Mouse (Mus musculus) forebrain, embryonic 14.5 days (tissue): Measurements from ENCODE around the gene Aurkb. TPM values are rescaled to one million over a fixed set of nuclear protein-coding genes. Genes with fewer than 3 reads are reported as not detected.
A peak's percentile ranks its signal among the peaks of the same experiment; 100 is the strongest.

Source experiments
- ATAC-seq: fragments of 200-750 bp; cut with Nextera tagmentation; 2 replicates; pipeline ENCODE4 v1.8.0; 2017; ENCODE audit warnings: mild to moderate bottlenecking, moderate library complexity
- DNase-seq: peaks from one replicate; pipeline ENCODE4 v3.0.0-alpha.2; 2015; ENCODE audit warnings: low spot score
- H3K27ac ChIP-seq: fragments of 300-500 bp; sonication (generic); 2 replicates; pipeline ENCODE4 v1.5.1; 2014; ENCODE audit warnings: low read depth, mild to moderate bottlenecking, control low read depth, low read length, moderate library complexity
- H3K27me3 ChIP-seq: fragments of 300-500 bp; sonication (generic); replicated peaks from 2 replicates; pipeline ENCODE4 v1.6.1; 2014; ENCODE audit warnings: low read length, control low read depth, mixed read lengths; ENCODE audit not compliant: control insufficient read depth, insufficient read depth
- H3K36me3 ChIP-seq: fragments of 300-500 bp; sonication (generic); 2 replicates; pipeline ENCODE4 v1.6.1; 2014; ENCODE audit warnings: low read length, control low read depth; ENCODE audit not compliant: control insufficient read depth, insufficient read depth
- H3K4me1 ChIP-seq: fragments of 300-500 bp; sonication (generic); 2 replicates; pipeline ENCODE4 v1.6.1; 2014; ENCODE audit warnings: antibody characterized with exemption, low read length, control low read depth; ENCODE audit not compliant: control insufficient read depth, insufficient read depth
- H3K4me2 ChIP-seq: fragments of 300-500 bp; sonication (generic); 2 replicates; pipeline ENCODE4 v1.6.1; 2014; ENCODE audit warnings: mild to moderate bottlenecking, control low read depth, low read length
- H3K4me3 ChIP-seq: fragments of 300-500 bp; sonication (generic); 2 replicates; pipeline ENCODE4 v1.5.1; 2014; ENCODE audit warnings: low read depth, low read length, control low read depth
- H3K9ac ChIP-seq: fragments of 300-500 bp; sonication (generic); 2 replicates; pipeline ENCODE4 v1.6.1; 2014; ENCODE audit warnings: mild to moderate bottlenecking, low read length, control low read depth, moderate library complexity
- H3K9me3 ChIP-seq: fragments of 300-500 bp; sonication (generic); replicated peaks from 2 replicates; pipeline ENCODE4 v1.6.1; 2016; ENCODE audit warnings: low read length, control low read depth, mixed read lengths; ENCODE audit not compliant: control insufficient read depth
- WGBS: fragments of 180-500 bp; shearing (Covaris S2); extraction: QIAGEN DNeasy Blood & Tissue Kit; methylation state at CpG from one replicate; pipeline ENCODE4 v1.1.7; 2014; 5-methylcytosine and 5-hydroxymethylcytosine counted together
- polyA plus RNA-seq: library from polyadenylated mRNA; unstranded; fragments of >200 nt; fragmentation: Nextera tagmentation; extraction: Ambion mirVana; gene quantifications from 2 replicates; pipeline ENCODE4 v1.2.1, GENCODE M21; 2014

Aurkb gene
- polyA plus RNA-seq, 1 experiment from 2014 or later = 74.0 TPM

- 90% methylated on average over 9 of the region's 9 CpGs for WGBS
- no peak overlapping the region for H3K4me3 ChIP-seq
- H3K36me3 ChIP-seq = peaks cover 74% of the 10 kb centered on the region
- H3K27ac ChIP-seq = no peak overlapping the region
- H3K27me3 ChIP-seq = no peaks in the 10 kb centered on the region
- ATAC-seq (no peak), DNase-seq (no peak)
- H3K4me1 ChIP-seq = peaks cover 1% of the 10 kb centered on the region; the same call in 1 of the 2 replicates
- no peak overlapping the region for H3K4me2 ChIP-seq
- H3K9ac ChIP-seq = no peak overlapping the region
- no peaks in the 10 kb centered on the region for H3K9me3 ChIP-seq
Observed at GRCm38 (mm10) chr11:69033552-69033951, 11.9 kb upstream of the Aurkb start.

- no peak overlapping the region for H3K4me2 ChIP-seq
- whole genome bisulfite sequencing = 100% methylated on average over 3 of the region's 3 CpGs
- peaks cover 11% of the 10 kb centered on the region; the same call in 1 of the 2 replicates for H3K4me1 ChIP-seq
- H3K4me3 ChIP-seq = no peak overlapping the region
- H3K27me3 ChIP-seq = no peaks in the 10 kb centered on the region
- H3K9ac ChIP-seq = no peak overlapping the region
- H3K36me3 ChIP-seq = peaks cover 64% of the 10 kb centered on the region
- no peak overlapping the region for H3K27ac ChIP-seq
- H3K9me3 ChIP-seq = no peaks in the 10 kb centered on the region
- DNase-seq (no peak), ATAC-seq (no peak)
Observed at GRCm38 (mm10) chr11:69034585-69034984, 10.9 kb upstream of the Aurkb start.

GRCm38 (mm10) chr11:69035411-69035810 lies 10.0 kb upstream of the Aurkb start:
- peaks cover 55% of the 10 kb centered on the region for H3K36me3 ChIP-seq
- H3K4me3 ChIP-seq = no peak overlapping the region
- H3K4me2 ChIP-seq = peak overlapping the region; percentile 23; the same call in 1 of the 2 replicates

GRCm38 (mm10) chr11:69035849-69036248 lies 9.6 kb upstream of the Aurkb start:
- H3K9me3 ChIP-seq = no peaks in the 10 kb centered on the region
- peak; percentile 37 for ATAC-seq
- peak overlapping the region; percentile 58 for H3K4me2 ChIP-seq
- peaks cover 11% of the 10 kb centered on the region; the same call in 1 of the 2 replicates for H3K4me1 ChIP-seq
- no peak overlapping the region for H3K4me3 ChIP-seq
- H3K36me3 ChIP-seq = peaks cover 51% of the 10 kb centered on the region
- H3K27ac ChIP-seq = 0 out of 2 replicates have a peak overlapping the region, but pooled peaks have one; percentile 28
- no peaks in the 10 kb centered on the region for H3K27me3 ChIP-seq
- 3% methylated on average over 8 of the region's 8 CpGs for WGBS
- H3K9ac ChIP-seq = no peak overlapping the region
- DNase-seq = peak; percentile 90

More at GRCm38 (mm10) chr11:69035411-69035810, 10.0 kb upstream of the Aurkb start:
- no peak for DNase-seq
- Histone ChIP-seq H3K27me3 (no peaks in the 10 kb centered on the region), H3K27ac (0 out of 2 replicates have a peak overlapping the region, but pooled peaks have one; percentile 28), H3K9ac (no peak overlapping the region), H3K4me1 (peaks cover 11% of the 10 kb centered on the region; the same call in 1 of the 2 replicates), H3K9me3 (no peaks in the 10 kb centered on the region)
- no peak for ATAC-seq
- 80% methylated on average over 9 of the region's 9 CpGs for WGBS

- WGBS = 10% methylated on average over 20 of the region's 20 CpGs
Observed at GRCm38 (mm10) chr11:69036486-69037230, 8.8 kb upstream of the Aurkb start.

GRCm38 (mm10) chr11:69037231-69038061 lies 8.0 kb upstream of the Aurkb start:
- under 1% methylated on average over 34 of the region's 34 CpGs for WGBS

More at GRCm38 (mm10) chr11:69036486-69037230, 8.8 kb upstream of the Aurkb start:
- peak; percentile 92 for DNase-seq
- Histone ChIP-seq H3K4me3 (peak overlapping the region; percentile 67), H3K27ac (peak overlapping the region; percentile 59; the same call in 1 of the 2 replicates), H3K36me3 (peaks cover 43% of the 10 kb centered on the region), H3K4me2 (peak overlapping the region; percentile 58), H3K9me3 (no peaks in the 10 kb centered on the region), H3K4me1 (peaks cover 11% of the 10 kb centered on the region; the same call in 1 of the 2 replicates), H3K27me3 (no peaks in the 10 kb centered on the region), H3K9ac (peak overlapping the region; percentile 75)
- ATAC-seq = no peak

GRCm38 (mm10) chr11:69038173-69038572 lies 7.3 kb upstream of the Aurkb start:
- DNase-seq = no peak
- Histone ChIP-seq H3K27me3 (no peaks in the 10 kb centered on the region), H3K4me3 (no peak overlapping the region), H3K4me1 (peaks cover 11% of the 10 kb centered on the region; the same call in 1 of the 2 replicates), H3K9ac (no peak overlapping the region), H3K9me3 (no peaks in the 10 kb centered on the region), H3K27ac (no peak overlapping the region), H3K4me2 (no peak overlapping the region), H3K36me3 (peaks cover 29% of the 10 kb centered on the region)
- WGBS = 69% methylated on average over 5 of the region's 5 CpGs
- no peak for ATAC-seq

More at GRCm38 (mm10) chr11:69037231-69038061, 8.0 kb upstream of the Aurkb start:
- peak overlapping the region; percentile 75 for H3K9ac ChIP-seq
- H3K9me3 ChIP-seq = no peaks in the 10 kb centered on the region
- peak overlapping the region; percentile 59; the same call in 1 of the 2 replicates for H3K27ac ChIP-seq
- DNase-seq (peak; percentile 92), ATAC-seq (peak; percentile 36)
- no peaks in the 10 kb centered on the region for H3K27me3 ChIP-seq
- H3K36me3 ChIP-seq = peaks cover 36% of the 10 kb centered on the region
- H3K4me3 ChIP-seq = peak overlapping the region; percentile 67
- peaks cover 11% of the 10 kb centered on the region; the same call in 1 of the 2 replicates for H3K4me1 ChIP-seq
- H3K4me2 ChIP-seq = peak overlapping the region; percentile 58

GRCm38 (mm10) chr11:69046395-69046774 lies 938 bp downstream of the Aurkb start:
- H3K9ac ChIP-seq = peak overlapping the region; percentile 65
- peaks cover 10% of the 10 kb centered on the region; the same call in 1 of the 2 replicates for H3K4me1 ChIP-seq
- 14% methylated on average over 9 of the region's 9 CpGs for WGBS
- H3K27me3 ChIP-seq = no peaks in the 10 kb centered on the region
- ATAC-seq = no peak
- no peak overlapping the region; the same call in 1 of the 2 replicates for H3K27ac ChIP-seq
- peak overlapping the region; percentile 54 for H3K4me3 ChIP-seq
- no peak for DNase-seq
- no peaks in the 10 kb centered on the region for H3K9me3 ChIP-seq
- H3K36me3 ChIP-seq = peaks cover 33% of the 10 kb centered on the region
- H3K4me2 ChIP-seq = peak overlapping the region; percentile 88
